Mouse (Mus musculus): ENCODE data around the gene Cyp21a1. TPM values are rescaled to one million over a fixed set of nuclear protein-coding genes. Genes with fewer than 3 reads are reported as not detected.
"Not testable (repeated sequence)": the region's sequence is repeated elsewhere in the genome, so short reads cannot be mapped to it uniquely, and the experiment has no call there.

The Cyp21a1 gene
- not detected in 2 replicates for polyA plus RNA-seq (2016; fragmentation: Nextera tagmentation; extraction: Ambion mirVana)

- not testable (repeated sequence) for H3K27me3 ChIP-seq; H3K9me3 ChIP-seq; H3K4me2 ChIP-seq; H3K4me3 ChIP-seq (replicated peaks); H3K36me3 ChIP-seq; ATAC-seq (ENCODE audit: insufficient number of reproducible peaks, insufficient read depth, low FRiP score, low TSS enrichment, low read depth); H3K27ac ChIP-seq; H3K4me1 ChIP-seq (replicated peaks); H3K9ac ChIP-seq (replicated peaks)
- 89% methylated on average over 6 of the region's 6 CpGs for WGBS
Measured at GRCm38 (mm10) chr17:34804301-34804700, at the start of gene Cyp21a1. Gene Cyp21a1 (minus strand): TSS chr17:34804561.

GRCm38 (mm10) chr17:34853511-34853910, 49.1 kb upstream of the Cyp21a1 start:
- H3K9me3 ChIP-seq = no peaks in the 10 kb centered on the region
- ATAC-seq (ENCODE audit: insufficient number of reproducible peaks, insufficient read depth, low FRiP score, low TSS enrichment, low read depth) = no peak
- H3K4me1 ChIP-seq (replicated peaks) = peaks cover 17% of the 10 kb centered on the region
- 76% methylated on average over 8 of the region's 8 CpGs for whole genome bisulfite sequencing
- H3K9ac ChIP-seq (replicated peaks) = no peak overlapping the region
- H3K27me3 ChIP-seq = no peaks in the 10 kb centered on the region
- H3K4me2 ChIP-seq = no peak overlapping the region
- peaks cover 70% of the 10 kb centered on the region for H3K36me3 ChIP-seq
- H3K4me3 ChIP-seq (replicated peaks) = no peak overlapping the region
- no peak overlapping the region for H3K27ac ChIP-seq

GRCm38 (mm10) chr17:34850517-34851125, 46.3 kb upstream of the Cyp21a1 start:
- Histone ChIP-seq H3K9ac (replicated peaks) (peak overlapping the region; percentile 83), H3K4me3 (replicated peaks) (peak overlapping the region; percentile 93), H3K27ac (peak overlapping the region; percentile 36; the same call in 1 of the 2 replicates), H3K36me3 (peaks cover 69% of the 10 kb centered on the region), H3K27me3 (no peaks in the 10 kb centered on the region), H3K4me1 (replicated peaks) (peaks cover 17% of the 10 kb centered on the region), H3K9me3 (no peaks in the 10 kb centered on the region), H3K4me2 (peak overlapping the region; percentile 84)
- ATAC-seq (ENCODE audit: insufficient number of reproducible peaks, insufficient read depth, low FRiP score, low TSS enrichment, low read depth) = peak; percentile 44; the same call in 1 of the 2 replicates
- WGBS = under 1% methylated on average over 25 of the region's 25 CpGs

- Histone ChIP-seq H3K4me3 (replicated peaks) (peak within 1 kb of the TSS; percentile 93), H3K4me1 (replicated peaks) (peaks cover 17% of the 10 kb centered on the region), H3K36me3 (peaks cover 70% of the 10 kb centered on the region), H3K27me3 (no peaks in the 10 kb centered on the region), H3K4me2 (peak within 1 kb of the TSS; percentile 84), H3K9me3 (no peaks in the 10 kb centered on the region), H3K9ac (replicated peaks) (peak within 1 kb of the TSS; percentile 83), H3K27ac (peak within 1 kb of the TSS; percentile 36; the same call in 1 of the 2 replicates)
- peak; percentile 93 for ATAC-seq (ENCODE audit: insufficient number of reproducible peaks, insufficient read depth, low FRiP score, low TSS enrichment, low read depth)
- WGBS = under 1% methylated on average over 54 of the region's 65 CpGs
Measured at GRCm38 (mm10) chr17:34849722-34850516, 45.6 kb upstream of the Cyp21a1 start, which contains the start of the genes Skiv2l and Nelfe. Gene Skiv2l (minus strand): TSS chr17:34850210. Gene Nelfe (plus strand): TSS chr17:34850391.

GRCm38 (mm10) chr17:34847615-34848014, 43.3 kb upstream of the Cyp21a1 start:
- Histone ChIP-seq H3K9ac (replicated peaks) (no peak overlapping the region), H3K27ac (no peak overlapping the region), H3K4me2 (no peak overlapping the region), H3K27me3 (no peaks in the 10 kb centered on the region), H3K36me3 (peaks cover 69% of the 10 kb centered on the region), H3K9me3 (no peaks in the 10 kb centered on the region), H3K4me3 (replicated peaks) (no peak overlapping the region), H3K4me1 (replicated peaks) (peaks cover 17% of the 10 kb centered on the region)
- 93% methylated on average over 7 of the region's 7 CpGs for WGBS
- no peak for ATAC-seq (ENCODE audit: insufficient number of reproducible peaks, insufficient read depth, low FRiP score, low TSS enrichment, low read depth)

GRCm38 (mm10) chr17:34847192-34847591, 42.8 kb upstream of the Cyp21a1 start:
- 85% methylated on average over 6 of the region's 6 CpGs for WGBS
- H3K27me3 ChIP-seq = no peaks in the 10 kb centered on the region

GRCm38 (mm10) chr17:34844884-34845283, 40.5 kb upstream of the Cyp21a1 start:
- ATAC-seq (ENCODE audit: insufficient number of reproducible peaks, insufficient read depth, low FRiP score, low TSS enrichment, low read depth) = no peak
- peaks cover 84% of the 10 kb centered on the region for H3K36me3 ChIP-seq

More at GRCm38 (mm10) chr17:34847192-34847591, 42.8 kb upstream of the Cyp21a1 start:
- Histone ChIP-seq H3K9ac (replicated peaks) (no peak overlapping the region), H3K4me3 (replicated peaks) (no peak overlapping the region), H3K4me2 (no peak overlapping the region), H3K27ac (no peak overlapping the region), H3K4me1 (replicated peaks) (peaks cover 17% of the 10 kb centered on the region), H3K36me3 (peaks cover 69% of the 10 kb centered on the region), H3K9me3 (no peaks in the 10 kb centered on the region)
- ATAC-seq (ENCODE audit: insufficient number of reproducible peaks, insufficient read depth, low FRiP score, low TSS enrichment, low read depth) = no peak

GRCm38 (mm10) chr17:34840736-34841307, 36.5 kb upstream of the Cyp21a1 start:
- peaks cover 79% of the 10 kb centered on the region for H3K36me3 ChIP-seq
- H3K4me3 ChIP-seq (replicated peaks) = no peak overlapping the region
- no peak overlapping the region for H3K27ac ChIP-seq
- no peak overlapping the region for H3K4me2 ChIP-seq
- no peaks in the 10 kb centered on the region for H3K9me3 ChIP-seq
- no peak overlapping the region for H3K9ac ChIP-seq (replicated peaks)
- 85% methylated on average over 6 of the region's 6 CpGs for WGBS
- ATAC-seq (ENCODE audit: insufficient number of reproducible peaks, insufficient read depth, low FRiP score, low TSS enrichment, low read depth) = no peak
- no peaks in the 10 kb centered on the region for H3K27me3 ChIP-seq
- H3K4me1 ChIP-seq (replicated peaks) = peaks cover 23% of the 10 kb centered on the region

More at GRCm38 (mm10) chr17:34844884-34845283, 40.5 kb upstream of the Cyp21a1 start:
- no peak overlapping the region for H3K4me3 ChIP-seq (replicated peaks)
- H3K9me3 ChIP-seq = no peaks in the 10 kb centered on the region
- no peak overlapping the region for H3K4me2 ChIP-seq
- H3K27me3 ChIP-seq = no peaks in the 10 kb centered on the region
- peaks cover 6% of the 10 kb centered on the region; the same call in 1 of the 2 replicates for H3K4me1 ChIP-seq (replicated peaks)
- WGBS = 90% methylated on average over 13 of the region's 13 CpGs
- H3K9ac ChIP-seq (replicated peaks) = no peak overlapping the region
- no peak overlapping the region for H3K27ac ChIP-seq

GRCm38 (mm10) chr17:34838785-34839184, 34.4 kb upstream of the Cyp21a1 start:
- Histone ChIP-seq H3K9ac (replicated peaks) (no peak overlapping the region), H3K4me2 (peak overlapping the region; percentile 99), H3K27me3 (no peaks in the 10 kb centered on the region), H3K4me1 (replicated peaks) (peaks cover 28% of the 10 kb centered on the region), H3K9me3 (no peaks in the 10 kb centered on the region), H3K4me3 (replicated peaks) (peak overlapping the region; percentile 79; the same call in 1 of the 2 replicates), H3K36me3 (peaks cover 62% of the 10 kb centered on the region), H3K27ac (no peak overlapping the region)
- WGBS = 92% methylated on average over 7 of the region's 7 CpGs
- no peak for ATAC-seq (ENCODE audit: insufficient number of reproducible peaks, insufficient read depth, low FRiP score, low TSS enrichment, low read depth)

- no peaks in the 10 kb centered on the region for H3K9me3 ChIP-seq
- peak overlapping the region; percentile 99 for H3K4me2 ChIP-seq
- ATAC-seq (ENCODE audit: insufficient number of reproducible peaks, insufficient read depth, low FRiP score, low TSS enrichment, low read depth) = 0 out of 2 replicates have a peak, but pooled peaks have one; percentile 15
- H3K27ac ChIP-seq = peak overlapping the region; percentile 64; the same call in 1 of the 2 replicates
- peak overlapping the region; percentile 79 for H3K9ac ChIP-seq (replicated peaks)
- H3K4me1 ChIP-seq (replicated peaks) = peaks cover 28% of the 10 kb centered on the region
- H3K4me3 ChIP-seq (replicated peaks) = peak overlapping the region; percentile 79
- peaks cover 61% of the 10 kb centered on the region for H3K36me3 ChIP-seq
- WGBS = 35% methylated on average over 43 of the region's 43 CpGs
- no peaks in the 10 kb centered on the region for H3K27me3 ChIP-seq
Measured at GRCm38 (mm10) chr17:34837464-34838324, 33.3 kb upstream of the Cyp21a1 start.

All from limb, embryonic 12.5 days (tissue).